Mouse (Mus musculus): ENCODE measurements around the gene Plppr2. TPM values are rescaled to one million over a fixed set of nuclear protein-coding genes. Genes with fewer than 3 reads are reported as not detected.
A peak's percentile ranks its signal among the peaks of the same experiment; 100 is the strongest.

Gene Plppr2
- polyA plus RNA-seq (2017; shearing (Covaris generic)) = under 1 TPM; 0.28 to 0.90 TPM

GRCm38 (mm10) chr9:21936692-21937570 is at the start of gene Plppr2:
TSS of gene Plppr2 (plus strand) at chr9:21937033.
- ATAC-seq = peak; percentile 98

- ATAC-seq = no peak
These were observed 47.6 kb upstream of the Plppr2 start for GRCm38 (mm10) chr9:21889229-21889628.

DNA sequence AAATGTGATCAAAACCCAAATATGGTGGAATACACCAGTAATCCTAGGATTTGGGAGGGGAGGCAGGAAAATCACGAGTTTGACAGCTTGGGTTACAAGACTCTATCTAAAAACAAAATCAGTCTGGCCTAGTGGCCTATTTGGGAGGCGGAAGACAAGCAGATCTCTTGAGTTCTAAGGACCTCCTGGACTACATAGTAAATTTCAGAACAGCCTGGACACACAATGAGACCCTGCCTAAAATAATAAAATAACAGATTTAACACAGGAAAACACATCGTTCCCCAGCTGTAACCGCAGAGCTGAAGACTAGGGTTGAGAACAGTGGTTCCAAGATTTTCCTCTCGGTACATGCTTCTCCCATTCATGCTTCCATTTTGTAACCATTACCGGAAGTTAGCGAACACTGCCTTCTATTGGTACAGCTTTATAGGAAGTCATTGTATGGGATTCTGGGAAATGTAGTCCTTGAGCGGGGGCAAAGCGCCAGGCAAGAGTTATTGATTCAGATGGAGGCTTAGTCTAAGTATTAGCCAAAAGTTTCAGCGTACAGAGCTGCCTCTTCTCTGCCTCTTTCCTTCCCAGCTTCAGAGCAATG is 35.5 kb upstream of the Plppr2 start:
- ATAC-seq = peak; percentile 99

GRCm38 (mm10) chr9:21904031-21904430 is 32.8 kb upstream of the Plppr2 start:
- no peak for ATAC-seq

- no peak for ATAC-seq
These were observed 28.6 kb upstream of the Plppr2 start for GRCm38 (mm10) chr9:21908216-21908615.

DNA sequence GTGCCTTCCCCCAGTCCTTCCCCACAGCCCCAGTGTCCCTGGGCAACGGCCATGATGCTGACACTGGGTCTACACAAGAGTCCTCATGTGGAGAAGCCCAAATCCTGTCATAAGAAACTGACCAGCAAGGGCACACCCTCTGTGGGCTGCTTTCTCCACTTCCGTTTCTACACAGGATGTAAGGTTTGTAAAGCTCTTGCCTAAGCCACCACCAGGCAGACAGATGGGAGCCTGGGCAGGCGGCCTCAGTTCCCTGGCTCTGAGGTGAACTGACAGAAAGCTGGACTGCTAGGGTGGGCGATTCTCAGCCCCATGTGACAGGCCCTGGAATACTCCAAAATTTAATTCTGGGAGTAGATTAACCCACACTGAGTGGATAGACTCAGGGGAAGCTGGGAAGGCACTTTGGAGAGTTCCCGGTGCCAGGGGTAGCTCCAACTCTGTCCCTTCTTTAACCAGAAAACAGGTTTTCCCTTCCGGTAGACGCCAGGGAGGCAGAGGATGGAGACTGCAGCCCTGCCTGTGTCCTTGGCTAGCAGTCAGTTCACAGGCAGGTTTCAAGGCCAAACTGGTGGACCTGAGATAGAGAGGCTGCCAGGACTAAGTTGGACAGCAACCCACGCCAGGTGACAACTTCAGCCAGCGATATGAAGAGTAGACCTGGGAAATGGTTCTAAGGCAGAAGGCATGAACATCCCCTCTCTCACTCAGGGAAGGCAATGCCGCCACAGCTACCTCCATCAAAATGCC is 27.2 kb upstream of the Plppr2 start:
- ATAC-seq = no peak

DNA sequence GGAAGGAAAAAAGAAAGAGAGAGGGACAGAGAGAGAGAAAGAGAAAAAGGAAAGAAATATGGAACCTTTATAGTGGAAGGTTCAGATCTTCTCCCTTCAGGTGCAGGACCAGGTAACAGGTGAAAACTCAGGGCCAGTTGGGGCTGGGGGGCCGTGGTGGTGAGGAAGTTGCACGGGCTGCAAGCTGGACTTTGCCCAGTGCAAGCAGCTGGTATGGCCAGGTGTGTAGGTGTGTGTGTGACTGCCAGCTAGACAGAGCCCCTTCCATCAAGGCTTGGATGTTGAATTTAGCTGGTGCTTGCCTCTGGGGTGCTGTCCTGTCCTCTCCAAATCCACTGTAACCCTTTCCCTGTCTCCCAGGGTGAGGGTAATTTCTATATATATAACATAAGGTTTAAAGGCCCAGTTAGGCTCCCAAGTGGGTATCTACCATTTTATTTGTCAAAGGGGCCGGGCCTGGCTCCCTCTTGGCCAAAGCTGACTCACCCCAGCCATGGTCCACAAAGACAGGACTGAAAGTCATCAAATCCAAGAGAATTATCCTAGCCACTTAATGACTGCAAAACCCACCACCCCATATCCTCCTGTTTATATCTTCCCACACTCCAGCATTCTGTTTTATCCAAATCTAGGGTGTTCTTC is 19.9 kb upstream of the Plppr2 start:
- no peak for ATAC-seq

GRCm38 (mm10) chr9:21917493-21918034 is 19.3 kb upstream of the Plppr2 start:
- ATAC-seq = no peak

DNA sequence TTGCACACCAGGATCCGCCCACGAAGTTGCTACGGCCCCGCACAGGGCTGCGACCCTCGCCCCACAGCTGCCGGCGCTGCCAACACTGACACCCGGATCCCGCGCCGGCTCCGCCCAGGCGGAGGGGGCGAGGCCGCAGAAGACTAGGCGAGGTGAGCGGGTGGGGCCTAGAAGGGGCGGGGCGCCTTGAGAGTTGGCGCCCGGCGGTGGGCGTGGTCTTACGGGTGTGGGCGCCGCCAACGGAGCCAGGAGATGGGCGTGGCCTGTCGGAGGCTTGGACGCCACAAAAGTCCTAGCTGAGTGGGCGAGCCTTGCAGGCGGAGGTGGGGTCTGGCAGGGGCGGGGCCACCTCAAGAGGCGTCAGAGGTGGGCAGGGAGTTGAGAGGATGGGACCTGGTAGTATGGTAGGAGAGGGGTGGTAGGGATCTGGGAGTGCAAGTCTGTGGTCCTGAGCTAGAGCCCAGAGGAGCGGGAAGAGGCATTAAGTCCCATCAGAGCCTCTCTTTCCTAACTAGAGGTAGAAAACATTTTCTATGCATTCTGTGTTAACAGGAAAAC is 18.7 kb upstream of the Plppr2 start, which contains the start of gene Rab3d:
Rab3d (minus strand) TSS at position 158 of the 558 bp plus-strand sequence.
- peak; percentile 94 for ATAC-seq

DNA sequence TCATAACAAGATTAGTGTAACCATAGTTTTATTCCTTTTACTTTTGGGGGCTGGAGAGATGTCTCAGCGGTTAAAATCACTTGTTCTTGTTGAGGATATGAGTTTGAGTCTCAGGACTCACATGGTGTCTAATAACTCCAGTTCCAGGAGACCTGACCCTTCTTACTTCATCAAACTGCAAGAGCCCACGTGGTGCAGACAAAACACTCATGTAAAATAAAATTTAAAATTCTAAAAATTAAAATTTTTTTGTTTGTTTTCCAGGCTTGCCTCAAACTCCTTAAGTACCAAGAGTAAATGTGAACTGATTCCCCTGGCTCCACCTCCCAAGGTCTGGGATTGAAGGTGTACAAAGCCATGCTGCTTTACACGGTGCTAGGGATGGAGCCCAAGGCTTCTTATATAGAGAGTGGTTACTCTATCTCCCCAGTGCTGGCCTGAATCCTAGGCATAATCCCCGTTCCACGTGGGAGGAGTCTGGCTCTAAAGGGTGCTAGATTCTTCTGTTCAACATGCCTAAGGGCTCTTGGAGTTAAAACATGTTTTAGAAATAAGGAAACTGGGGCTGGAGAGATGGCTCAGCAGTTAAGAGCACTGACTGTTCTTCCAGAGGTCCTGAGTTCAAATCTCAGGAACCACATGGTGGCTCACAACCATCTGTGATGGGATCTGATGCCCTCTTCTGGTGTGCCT is 18.0 kb upstream of the Plppr2 start:
- no peak for ATAC-seq

- no peak for ATAC-seq
These were observed 13.8 kb upstream of the Plppr2 start for GRCm38 (mm10) chr9:21923036-21923435.

GRCm38 (mm10) chr9:21923490-21924098 is 13.2 kb upstream of the Plppr2 start:
- ATAC-seq = no peak

DNA sequence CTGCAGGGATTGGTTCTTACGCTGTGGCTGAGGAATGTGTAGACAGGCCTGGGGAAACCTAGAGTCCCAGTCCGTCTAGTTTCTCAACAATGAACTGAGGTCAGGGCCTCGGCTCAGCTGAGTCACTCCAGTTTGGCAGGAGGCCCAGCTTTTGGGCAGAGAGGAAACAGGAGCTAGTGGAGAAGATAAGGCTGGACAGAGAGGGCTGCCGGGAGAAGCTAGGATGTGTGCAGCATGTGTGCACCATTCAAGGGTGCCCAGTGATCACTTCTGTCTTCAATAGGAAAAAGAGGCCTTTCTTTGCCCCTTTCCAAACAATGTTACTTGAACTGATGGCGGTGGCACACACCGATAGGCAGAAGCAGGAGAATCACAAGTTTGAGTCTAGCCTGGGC is 12.7 kb upstream of the Plppr2 start:
- ATAC-seq = no peak

- ATAC-seq = no peak
These were observed 11.8 kb upstream of the Plppr2 start for GRCm38 (mm10) chr9:21925034-21925433.

DNA sequence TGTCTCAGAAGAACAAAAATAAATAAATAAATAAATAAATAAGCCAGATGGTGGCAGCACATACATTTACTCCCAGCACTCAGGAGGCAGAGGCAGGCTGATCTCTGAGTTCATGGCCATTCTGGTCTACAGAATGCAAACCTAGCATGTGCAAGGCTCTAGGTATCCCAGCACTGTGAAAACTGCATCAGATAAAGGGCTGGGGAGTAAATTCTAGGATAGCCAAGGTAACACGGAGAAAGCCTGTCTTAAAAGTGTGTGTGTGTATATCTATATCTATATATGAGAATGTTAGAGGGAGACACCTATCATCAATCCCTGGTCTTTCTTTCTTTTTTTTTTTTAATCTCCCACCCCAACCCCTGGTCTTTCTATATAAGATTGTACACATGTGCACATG is 11.3 kb upstream of the Plppr2 start:
- ATAC-seq = no peak

- no peak for ATAC-seq
These were observed 10.7 kb upstream of the Plppr2 start for GRCm38 (mm10) chr9:21926155-21926554.

- no peak for ATAC-seq
These were observed 10.0 kb upstream of the Plppr2 start for GRCm38 (mm10) chr9:21926784-21927183.

DNA sequence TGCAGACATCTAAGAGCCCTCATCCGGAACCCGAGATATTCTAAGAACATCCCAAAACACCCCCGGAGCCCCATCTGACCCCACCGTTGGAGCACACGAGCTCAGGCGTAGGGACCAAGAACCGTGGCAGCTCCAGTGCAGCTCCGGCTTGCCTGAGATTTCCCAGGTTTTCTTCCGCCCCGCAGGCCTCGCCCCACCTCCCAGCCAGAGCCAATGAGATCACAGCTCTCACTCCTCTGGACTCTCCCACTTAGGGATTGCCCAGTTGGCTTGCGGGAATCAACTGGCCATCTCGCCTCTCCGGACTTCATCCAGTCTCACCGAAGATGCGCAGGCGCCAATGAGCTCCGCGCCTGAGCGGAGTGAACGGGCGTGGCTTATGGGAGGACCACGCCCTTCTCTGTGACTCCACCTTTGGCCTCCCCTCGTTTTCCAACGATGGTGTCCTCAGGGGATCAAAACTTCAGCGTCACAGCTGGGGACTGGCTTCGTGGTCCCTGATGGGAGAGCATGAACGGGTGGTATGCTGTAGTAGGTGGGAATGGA is 9.6 kb upstream of the Plppr2 start, which contains the start of the genes Ccdc159 and Tmem205:
Ccdc159 (plus strand) TSS at position 264 of the 546 bp plus-strand sequence.
Tmem205 (minus strand) TSS at position 349 of the 546 bp plus-strand sequence.
- ATAC-seq = peak; percentile 67

GRCm38 (mm10) chr9:21929208-21929607 is 7.6 kb upstream of the Plppr2 start:
- ATAC-seq = no peak

DNA sequence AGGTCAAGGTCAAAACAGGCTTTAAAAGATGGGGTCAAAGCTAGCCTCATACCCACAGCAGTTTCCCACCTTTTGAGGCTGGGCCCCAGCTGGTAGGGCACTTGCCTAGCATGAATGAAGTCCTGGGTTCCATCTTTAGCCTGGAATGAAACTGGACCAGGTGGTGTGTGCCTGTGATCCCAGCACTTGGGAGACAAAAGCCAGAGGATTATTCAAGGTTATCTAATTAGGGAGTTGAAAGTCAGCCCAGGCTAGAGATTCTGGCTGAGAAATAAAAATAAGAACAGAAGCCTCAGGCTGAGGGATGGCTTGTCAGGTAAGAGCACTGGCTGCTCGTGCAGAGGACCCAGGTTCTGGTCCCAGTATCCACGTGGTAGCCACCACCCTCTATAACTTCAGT is 4.8 kb upstream of the Plppr2 start:
- ATAC-seq = no peak
